Mouse (Mus musculus) midbrain, embryonic 15.5 days (tissue): ENCODE measurements around the gene Crisp2. TPM values are rescaled to one million over a fixed set of nuclear protein-coding genes. Genes with fewer than 3 reads are reported as not detected.

Experiments used
- ATAC-seq: fragments of 200-750 bp; cut with Nextera tagmentation; replicated peaks from 2 replicates; pipeline ENCODE4 v1.8.0; 2017; ENCODE audit warnings: moderate TSS enrichment
- H3K27ac ChIP-seq: fragments of 300-500 bp; sonication (generic); 2 replicates; pipeline ENCODE4 v1.5.1; 2015; ENCODE audit warnings: mild to moderate bottlenecking, inconsistent platforms
- H3K27me3 ChIP-seq: fragments of 300-500 bp; sonication (generic); replicated peaks from 2 replicates; pipeline ENCODE4 v1.6.1; 2015; ENCODE audit warnings: inconsistent platforms
- H3K36me3 ChIP-seq: fragments of 300-500 bp; sonication (generic); replicated peaks from 2 replicates; pipeline ENCODE4 v1.6.1; 2015; ENCODE audit warnings: inconsistent platforms
- H3K4me1 ChIP-seq: fragments of 300-500 bp; sonication (generic); 2 replicates; pipeline ENCODE4 v1.6.1; 2015; ENCODE audit warnings: inconsistent platforms
- H3K4me2 ChIP-seq: fragments of 300-500 bp; sonication (generic); 2 replicates; pipeline ENCODE4 v1.6.1; 2015; ENCODE audit warnings: inconsistent platforms, mild to moderate bottlenecking, moderate library complexity
- H3K4me3 ChIP-seq: fragments of 300-500 bp; sonication (generic); 2 replicates; pipeline ENCODE4 v1.5.1; 2015; ENCODE audit warnings: mild to moderate bottlenecking, inconsistent platforms
- H3K9ac ChIP-seq: fragments of 300-500 bp; sonication (generic); 2 replicates; pipeline ENCODE4 v1.6.1; 2015; ENCODE audit warnings: mild to moderate bottlenecking, inconsistent platforms
- H3K9me3 ChIP-seq: fragments of 300-500 bp; sonication (generic); 2 replicates; pipeline ENCODE4 v1.6.1; 2016; ENCODE audit warnings: inconsistent platforms
- WGBS: fragments of 180-500 bp; shearing (Covaris S2); methylation state at CpG from one replicate; pipeline ENCODE4 v1.1.7; 2015; ENCODE audit warnings: mixed read lengths; 5-methylcytosine and 5-hydroxymethylcytosine counted together
- polyA plus RNA-seq: library from polyadenylated mRNA; unstranded; fragments of >200 nt; fragmentation: Nextera tagmentation; extraction: Ambion mirVana; gene quantifications from 2 replicates; pipeline ENCODE4 v1.2.1, GENCODE M21; 2015

Gene Crisp2
- polyA plus RNA-seq = not detected in 2 replicates

DNA sequence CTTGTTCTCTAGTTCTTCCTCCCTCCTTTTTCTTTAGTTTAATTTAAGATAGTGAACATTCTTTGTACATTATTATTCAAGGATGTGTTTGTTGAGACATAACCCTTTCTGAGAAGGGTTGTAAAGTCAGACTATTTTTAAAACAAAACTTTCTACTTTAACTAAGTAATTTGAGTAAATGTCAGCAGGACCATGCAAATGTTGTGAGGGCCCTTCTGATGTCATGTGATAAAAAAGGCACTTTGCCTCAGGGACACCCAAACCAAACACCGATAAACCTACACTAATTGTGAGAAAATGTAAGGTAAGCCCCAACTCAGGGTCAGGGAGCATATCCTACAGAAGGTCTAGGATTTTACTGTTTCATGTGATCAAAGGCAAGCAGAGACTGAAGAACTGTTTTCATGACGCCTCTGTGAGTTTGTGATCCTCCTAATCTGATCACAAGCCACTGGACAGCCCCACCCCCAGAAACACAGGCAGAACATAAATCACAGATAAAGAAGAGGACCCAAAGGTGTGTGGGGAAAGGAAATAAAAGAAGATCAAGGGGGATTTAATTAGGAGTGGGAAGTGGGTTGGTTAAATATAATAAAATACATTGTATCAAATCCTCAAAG, at the start of gene Crisp2:
TSS of gene Crisp2 (minus strand) at position 51 of the 620 bp plus-strand sequence.
- Histone ChIP-seq H3K4me2 (no peak within 1 kb of the TSS), H3K27me3 (no peaks in the 10 kb centered on the region), H3K27ac (no peak within 1 kb of the TSS), H3K36me3 (no peaks in the 10 kb centered on the region), H3K9me3 (no peaks in the 10 kb centered on the region), H3K9ac (no peak within 1 kb of the TSS), H3K4me3 (no peak within 1 kb of the TSS), H3K4me1 (no peaks in the 10 kb centered on the region)
- 60% methylated on average over 2 of the region's 2 CpGs for WGBS
- no peak for ATAC-seq

DNA sequence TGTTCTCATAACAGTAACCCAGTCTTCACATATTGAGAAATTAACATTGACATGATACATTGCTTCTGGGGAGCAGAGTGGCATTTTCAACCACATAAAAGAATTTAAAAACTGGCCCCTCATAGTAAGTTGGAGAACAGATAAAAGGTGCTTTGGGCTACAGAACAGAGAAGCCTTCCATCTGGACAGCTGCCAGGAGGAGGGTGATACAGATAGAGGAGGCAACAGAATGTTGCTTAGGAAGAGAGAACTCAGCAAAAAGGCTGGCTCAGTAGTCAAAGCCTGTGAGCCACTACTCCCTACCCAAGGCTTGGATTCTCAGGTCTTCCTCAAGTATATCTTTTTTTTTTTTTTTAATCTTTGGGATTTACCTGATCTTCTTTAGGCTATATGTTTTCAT, 48.3 kb upstream of the Crisp2 start:
- ATAC-seq = no peak
- H3K27me3 ChIP-seq = no peaks in the 10 kb centered on the region
- no peaks in the 10 kb centered on the region for H3K9me3 ChIP-seq
- H3K4me3 ChIP-seq = no peak overlapping the region
- no peaks in the 10 kb centered on the region for H3K36me3 ChIP-seq
- H3K4me2 ChIP-seq = no peak overlapping the region
- no peak overlapping the region for H3K9ac ChIP-seq
- no peaks in the 10 kb centered on the region for H3K4me1 ChIP-seq
- no peak overlapping the region for H3K27ac ChIP-seq

GRCm38 (mm10) chr17:40837308-40837707, 30.5 kb upstream of the Crisp2 start:
- Histone ChIP-seq H3K27me3 (no peaks in the 10 kb centered on the region), H3K36me3 (no peaks in the 10 kb centered on the region), H3K27ac (no peak overlapping the region), H3K4me1 (no peaks in the 10 kb centered on the region), H3K9me3 (no peaks in the 10 kb centered on the region), H3K9ac (no peak overlapping the region), H3K4me3 (no peak overlapping the region), H3K4me2 (no peak overlapping the region)
- ATAC-seq = no peak

GRCm38 (mm10) chr17:40831870-40832269, 25.1 kb upstream of the Crisp2 start:
- Histone ChIP-seq H3K4me2 (no peak overlapping the region), H3K27ac (no peak overlapping the region), H3K9ac (no peak overlapping the region), H3K36me3 (no peaks in the 10 kb centered on the region), H3K9me3 (no peaks in the 10 kb centered on the region), H3K4me1 (no peaks in the 10 kb centered on the region), H3K27me3 (no peaks in the 10 kb centered on the region), H3K4me3 (no peak overlapping the region)
- no peak for ATAC-seq
- WGBS = 61% methylated on average over 2 of the region's 2 CpGs

- no peaks in the 10 kb centered on the region for H3K9me3 ChIP-seq
- no peak overlapping the region for H3K27ac ChIP-seq
- no peak overlapping the region for H3K4me3 ChIP-seq
- H3K9ac ChIP-seq = no peak overlapping the region
- 65% methylated on average over 8 of the region's 8 CpGs for WGBS
- H3K4me1 ChIP-seq = no peaks in the 10 kb centered on the region
- no peak for ATAC-seq
- H3K36me3 ChIP-seq = no peaks in the 10 kb centered on the region
- H3K27me3 ChIP-seq = no peaks in the 10 kb centered on the region
- H3K4me2 ChIP-seq = no peak overlapping the region
Measured at GRCm38 (mm10) chr17:40824549-40824948, 17.7 kb upstream of the Crisp2 start.

- Histone ChIP-seq H3K4me2 (no peak overlapping the region), H3K4me3 (no peak overlapping the region), H3K27me3 (no peaks in the 10 kb centered on the region), H3K9ac (no peak overlapping the region), H3K4me1 (no peaks in the 10 kb centered on the region), H3K27ac (no peak overlapping the region), H3K9me3 (no peaks in the 10 kb centered on the region), H3K36me3 (no peaks in the 10 kb centered on the region)
- 23% methylated on average over 4 of the region's 4 CpGs for WGBS
- no peak for ATAC-seq
Measured at GRCm38 (mm10) chr17:40823817-40824216, 17.0 kb upstream of the Crisp2 start.

- H3K4me2 ChIP-seq = no peak overlapping the region
- no peak overlapping the region for H3K4me3 ChIP-seq
- H3K9ac ChIP-seq = no peak overlapping the region
- no peaks in the 10 kb centered on the region for H3K4me1 ChIP-seq
- no peaks in the 10 kb centered on the region for H3K36me3 ChIP-seq
- H3K9me3 ChIP-seq = no peaks in the 10 kb centered on the region
- no peak for ATAC-seq
- no peaks in the 10 kb centered on the region for H3K27me3 ChIP-seq
- H3K27ac ChIP-seq = no peak overlapping the region
- whole genome bisulfite sequencing = 87% methylated on average over 9 of the region's 9 CpGs
Measured at GRCm38 (mm10) chr17:40821477-40821876, 14.7 kb upstream of the Crisp2 start.

GRCm38 (mm10) chr17:40817340-40817943, 10.6 kb upstream of the Crisp2 start:
- H3K36me3 ChIP-seq = no peaks in the 10 kb centered on the region
- 77% methylated on average over 4 of the region's 4 CpGs for WGBS
- no peak overlapping the region for H3K4me2 ChIP-seq
- H3K9ac ChIP-seq = no peak overlapping the region
- H3K4me1 ChIP-seq = no peaks in the 10 kb centered on the region
- no peaks in the 10 kb centered on the region for H3K27me3 ChIP-seq
- ATAC-seq = no peak
- no peak overlapping the region for H3K27ac ChIP-seq
- H3K9me3 ChIP-seq = no peaks in the 10 kb centered on the region
- no peak overlapping the region for H3K4me3 ChIP-seq

DNA sequence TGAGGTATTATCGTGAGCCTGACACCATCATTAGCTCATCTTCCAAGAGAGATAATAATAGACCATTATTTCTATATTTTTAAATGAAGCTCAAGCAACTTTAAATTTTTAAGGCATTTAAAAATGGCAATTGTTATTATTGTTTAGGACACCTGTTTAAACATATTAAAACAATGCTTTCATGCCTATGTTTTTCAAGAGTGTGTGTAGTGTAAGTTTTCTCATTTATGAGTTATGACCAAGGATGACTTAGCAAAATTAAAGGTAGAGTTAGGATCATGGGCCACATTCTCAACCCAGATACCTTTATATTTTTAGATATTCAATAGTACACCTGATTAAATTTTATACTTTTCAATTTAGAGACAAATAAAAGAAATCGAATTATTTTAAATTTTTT, 5.5 kb upstream of the Crisp2 start:
- no peak for ATAC-seq
- Histone ChIP-seq H3K9ac (no peak overlapping the region), H3K4me1 (no peaks in the 10 kb centered on the region), H3K36me3 (no peaks in the 10 kb centered on the region), H3K9me3 (no peaks in the 10 kb centered on the region), H3K27me3 (no peaks in the 10 kb centered on the region), H3K4me3 (no peak overlapping the region), H3K27ac (no peak overlapping the region), H3K4me2 (no peak overlapping the region)
- WGBS = 70% methylated on average over 2 of the region's 2 CpGs

- H3K36me3 ChIP-seq = no peaks in the 10 kb centered on the region
- H3K4me1 ChIP-seq = no peaks in the 10 kb centered on the region
- H3K9me3 ChIP-seq = no peaks in the 10 kb centered on the region
- no peak for ATAC-seq
- H3K9ac ChIP-seq = no peak overlapping the region
- no peak overlapping the region for H3K4me3 ChIP-seq
- WGBS = 86% methylated on average over 1 of the region's 1 CpGs
- no peaks in the 10 kb centered on the region for H3K27me3 ChIP-seq
- no peak overlapping the region for H3K27ac ChIP-seq
- H3K4me2 ChIP-seq = no peak overlapping the region
Measured at GRCm38 (mm10) chr17:40811560-40811959, 4.8 kb upstream of the Crisp2 start.

DNA sequence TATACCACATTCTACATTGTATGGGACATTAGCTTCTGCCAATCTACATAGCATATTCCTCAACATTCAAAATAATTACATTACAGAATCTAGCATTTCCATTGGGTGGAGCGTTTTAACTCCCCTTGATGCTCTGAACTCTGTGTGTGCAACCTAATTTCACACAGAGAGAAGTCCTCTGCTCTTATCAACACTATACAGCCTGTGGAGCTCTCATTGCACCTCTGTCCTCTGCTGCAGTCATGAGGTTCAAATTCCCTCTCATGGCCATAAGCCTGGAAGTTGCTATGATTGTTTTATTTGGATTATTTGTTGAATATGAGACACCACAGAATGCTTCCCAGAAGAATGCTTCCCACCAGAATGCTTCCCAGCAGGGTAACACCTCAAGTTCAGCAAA, 4.1 kb upstream of the Crisp2 start, which contains the start of gene Rhag:
TSS of gene Rhag (plus strand) at position 193 of the 400 bp plus-strand sequence.
- H3K4me1 ChIP-seq = no peaks in the 10 kb centered on the region
- no peaks in the 10 kb centered on the region for H3K9me3 ChIP-seq
- no peak within 1 kb of the TSS for H3K4me2 ChIP-seq
- H3K9ac ChIP-seq = no peak within 1 kb of the TSS
- no peaks in the 10 kb centered on the region for H3K36me3 ChIP-seq
- no peak within 1 kb of the TSS for H3K4me3 ChIP-seq
- 72% methylated on average over 1 of the region's 1 CpGs for WGBS
- no peaks in the 10 kb centered on the region for H3K27me3 ChIP-seq
- no peak within 1 kb of the TSS for H3K27ac ChIP-seq
- ATAC-seq = no peak

DNA sequence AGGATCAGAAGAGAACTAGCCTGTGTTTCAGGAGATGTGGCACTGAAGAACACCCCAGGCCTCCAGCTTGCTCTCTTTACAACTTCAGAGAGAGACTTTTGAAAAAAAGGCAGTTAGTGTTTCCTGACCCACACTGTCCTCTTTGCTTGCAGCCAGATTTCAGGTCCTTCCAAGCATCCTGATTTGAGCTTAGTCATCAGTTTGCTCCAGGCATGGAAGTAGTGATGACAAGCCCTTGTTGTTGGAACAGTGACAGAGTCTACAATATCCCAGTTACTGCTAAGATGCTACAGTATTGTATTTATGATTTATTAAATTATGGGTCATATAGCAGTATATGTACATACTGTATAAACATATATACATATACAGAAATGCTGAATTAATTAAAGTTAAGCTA, 1.3 kb upstream of the Crisp2 start:
- Histone ChIP-seq H3K4me2 (no peak overlapping the region), H3K36me3 (no peaks in the 10 kb centered on the region), H3K9ac (no peak overlapping the region), H3K27ac (no peak overlapping the region), H3K4me3 (no peak overlapping the region), H3K9me3 (no peaks in the 10 kb centered on the region), H3K27me3 (no peaks in the 10 kb centered on the region), H3K4me1 (no peaks in the 10 kb centered on the region)
- ATAC-seq = no peak

DNA sequence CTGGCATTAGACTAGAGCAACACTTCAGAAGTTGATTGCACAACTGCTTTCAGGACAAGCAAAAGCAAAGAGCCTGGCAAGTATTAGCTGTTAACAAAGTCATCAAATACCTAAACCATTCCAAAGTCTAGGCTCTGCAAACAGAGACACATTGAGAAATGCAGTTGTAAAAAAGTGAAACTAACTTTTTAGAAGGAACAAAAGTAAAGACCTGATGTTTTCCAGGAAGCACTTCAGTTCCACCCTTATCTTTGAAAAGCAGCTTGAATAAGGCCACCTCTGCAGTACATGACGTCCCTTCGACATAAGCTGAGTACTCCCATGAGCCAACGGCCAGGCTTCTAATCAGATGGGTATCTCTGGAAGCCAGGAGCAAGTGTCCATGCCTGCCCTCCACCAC, 253 bp downstream of the Crisp2 start:
- Histone ChIP-seq H3K27me3 (no peaks in the 10 kb centered on the region), H3K36me3 (no peaks in the 10 kb centered on the region), H3K9me3 (no peaks in the 10 kb centered on the region), H3K4me3 (no peak overlapping the region), H3K4me2 (no peak overlapping the region), H3K4me1 (no peaks in the 10 kb centered on the region), H3K9ac (no peak overlapping the region), H3K27ac (no peak overlapping the region)
- ATAC-seq = no peak
- 72% methylated on average over 3 of the region's 3 CpGs for WGBS
